Mouse (Mus musculus): ENCODE data around the gene Lig3.
A peak's percentile ranks its signal among the peaks of the same experiment; 100 is the strongest.
"Not testable (repeated sequence)": the region's sequence is repeated elsewhere in the genome, so short reads cannot be mapped to it uniquely, and the experiment has no call there.

Lig3 gene

DNA sequence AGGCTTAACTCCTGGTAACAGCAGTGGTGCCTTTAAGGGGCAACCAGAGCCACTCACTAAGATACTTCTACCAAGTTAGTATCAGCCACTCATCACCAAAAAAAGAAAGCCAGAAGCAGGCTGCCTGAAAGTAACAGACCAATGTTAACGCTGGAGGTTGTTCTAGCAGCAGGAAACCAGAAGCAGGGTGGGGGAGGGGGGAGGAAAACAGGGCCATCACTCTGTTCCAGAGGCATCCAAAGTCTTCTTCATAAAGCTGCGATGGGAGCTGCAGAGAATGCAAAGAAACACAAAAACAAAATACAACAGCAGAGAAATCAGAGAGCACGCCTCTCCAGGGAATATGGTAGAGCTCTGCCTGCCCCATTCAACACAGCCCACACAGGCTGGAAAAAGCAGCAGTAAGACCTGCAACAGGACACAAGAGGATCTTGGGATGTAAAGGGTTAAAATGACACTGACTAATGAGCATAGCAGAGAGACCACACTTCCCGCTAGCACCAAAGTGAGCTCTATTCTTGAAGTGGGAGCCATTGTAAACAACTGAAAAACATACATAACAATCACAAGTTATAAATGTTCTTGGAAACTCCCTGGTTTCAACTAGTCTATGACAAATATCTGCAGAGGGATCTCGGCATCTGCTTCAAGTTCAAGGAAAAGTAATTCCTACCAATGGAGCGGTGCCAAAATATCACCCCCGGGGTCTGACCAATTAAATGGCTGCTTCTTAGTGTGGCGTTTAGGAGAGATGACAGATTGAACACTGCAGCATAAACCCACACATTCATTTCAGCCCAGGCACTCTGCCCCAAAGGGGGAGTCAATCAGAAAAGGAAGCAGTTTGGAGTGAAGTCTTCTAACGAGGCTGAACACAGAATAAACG, 50.3 kb downstream of the Lig3 start:
- no peak for DNase-seq (ENCODE audit: low spot score in 2 of 2)

DNA sequence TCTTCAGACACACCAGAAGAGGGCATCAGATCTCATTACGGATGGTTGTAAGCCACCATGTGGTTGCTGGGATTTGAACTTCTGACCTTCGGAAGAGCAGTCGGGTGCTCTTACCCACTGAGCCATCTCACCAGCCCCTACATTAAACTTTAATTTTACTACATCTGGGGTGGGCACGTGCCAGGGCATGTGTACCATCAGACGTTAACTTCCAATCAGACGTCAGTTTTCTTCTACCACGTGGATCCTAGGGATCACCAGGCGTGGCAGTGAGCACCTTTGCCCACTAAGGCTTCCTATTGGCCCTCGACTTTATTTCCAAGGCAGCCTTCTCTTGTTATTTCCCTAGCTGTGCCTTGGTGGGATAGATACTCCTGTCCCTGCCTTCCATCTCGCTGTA, 51.5 kb downstream of the Lig3 start:
- not testable (repeated sequence) for DNase-seq (ENCODE audit: low spot score in 2 of 2)

DNA sequence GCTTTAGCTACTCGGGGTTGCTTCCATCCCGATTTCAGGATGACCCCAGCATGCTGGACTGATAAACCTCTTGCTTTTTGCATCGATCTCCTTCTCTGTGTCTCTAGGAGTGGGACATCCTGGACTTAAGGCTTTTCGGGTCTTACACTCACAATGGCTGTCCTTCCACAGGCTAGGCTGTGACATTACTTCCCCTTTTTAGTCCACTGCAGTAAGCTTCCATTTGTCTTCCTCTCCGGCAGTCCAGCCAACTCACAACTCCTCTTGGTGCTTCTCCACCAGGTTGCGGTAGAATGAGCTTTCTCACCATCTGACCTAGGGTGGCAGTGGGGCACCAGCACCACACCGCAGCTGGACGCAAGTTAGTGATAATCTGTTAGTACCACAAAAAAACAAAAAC, 53.0 kb downstream of the Lig3 start:
- DNase-seq (ENCODE audit: low spot score in 2 of 2) = no peak

DNA sequence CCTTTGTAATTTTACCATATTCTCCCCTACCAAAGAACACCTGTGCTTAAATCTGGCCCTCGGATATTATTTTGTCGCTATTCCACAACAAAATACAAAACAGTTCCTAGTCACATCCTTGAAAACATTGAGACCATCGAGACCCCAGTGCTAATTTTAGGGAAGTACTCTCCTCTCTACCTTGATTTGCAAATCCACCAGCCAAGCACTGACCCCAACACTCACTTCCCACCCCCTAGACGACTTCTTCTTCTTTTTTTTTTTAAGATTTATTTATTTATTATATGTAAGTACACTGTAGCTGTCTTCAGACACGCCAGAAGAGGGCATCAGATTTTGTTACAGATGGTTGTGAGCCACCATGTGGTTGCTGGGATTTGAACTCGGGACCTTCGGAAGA, 53.5 kb downstream of the Lig3 start:
- DNase-seq (ENCODE audit: low spot score in 2 of 2) = not testable (repeated sequence)

DNA sequence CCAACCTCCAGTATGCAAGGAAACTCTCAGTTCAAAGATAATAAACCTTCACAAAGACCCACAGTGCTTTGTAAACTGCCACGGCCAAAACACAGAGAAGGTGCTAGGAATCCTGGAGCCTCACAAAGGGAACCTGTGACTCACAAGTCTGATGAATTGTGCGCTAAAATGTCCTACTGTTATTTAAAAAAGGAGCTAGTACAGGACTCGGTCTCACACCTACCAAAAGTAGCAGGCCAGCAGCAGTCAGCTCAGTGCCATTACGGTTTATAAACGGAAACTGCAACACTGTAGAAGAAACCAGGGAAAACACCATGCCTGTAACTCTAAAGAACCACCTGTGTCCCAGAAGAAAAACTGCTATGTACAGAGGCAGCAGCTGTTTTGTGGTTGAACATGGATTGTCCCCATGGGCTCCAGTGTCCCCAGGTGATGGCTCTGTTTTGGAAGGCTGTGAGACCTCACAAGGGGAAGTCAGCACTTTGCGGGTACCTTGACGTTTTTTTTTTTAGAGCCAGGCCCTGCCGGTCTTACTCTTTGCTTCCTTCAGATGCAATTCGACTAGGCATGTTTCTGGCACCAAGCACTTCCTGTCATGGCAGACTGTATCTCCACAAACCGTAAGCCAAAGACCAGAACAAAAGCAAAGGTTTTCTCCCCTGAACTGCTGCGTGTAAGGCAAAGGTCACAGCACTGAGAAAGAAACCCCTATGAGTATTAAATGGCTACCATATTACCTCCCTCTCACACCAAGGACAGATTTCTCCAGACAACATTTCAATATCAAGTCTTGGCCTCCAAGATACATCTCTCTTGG, 54.9 kb downstream of the Lig3 start:
- DNase-seq (ENCODE audit: low spot score in 2 of 2) = no peak

DNA sequence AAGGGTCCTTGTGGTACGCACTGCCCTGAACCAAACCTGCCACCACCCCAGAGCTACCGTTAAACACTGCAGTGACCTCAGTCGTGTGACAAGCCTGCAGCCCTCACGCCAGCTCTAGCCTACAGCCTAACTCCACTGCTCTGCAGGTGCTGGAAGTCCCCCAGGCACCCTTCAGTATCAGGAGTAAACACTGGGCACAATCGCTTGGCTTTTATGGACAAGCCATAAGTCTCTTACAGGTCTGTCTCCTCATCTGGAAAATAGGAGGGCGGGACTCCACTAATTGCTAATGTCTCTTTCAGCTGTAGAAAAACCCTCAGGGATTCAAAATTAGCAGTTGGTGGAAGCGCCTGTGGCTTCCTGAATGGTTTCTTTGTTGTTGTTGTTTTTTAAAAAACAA, 56.3 kb downstream of the Lig3 start:
- no peak for DNase-seq (ENCODE audit: low spot score in 2 of 2)

DNA sequence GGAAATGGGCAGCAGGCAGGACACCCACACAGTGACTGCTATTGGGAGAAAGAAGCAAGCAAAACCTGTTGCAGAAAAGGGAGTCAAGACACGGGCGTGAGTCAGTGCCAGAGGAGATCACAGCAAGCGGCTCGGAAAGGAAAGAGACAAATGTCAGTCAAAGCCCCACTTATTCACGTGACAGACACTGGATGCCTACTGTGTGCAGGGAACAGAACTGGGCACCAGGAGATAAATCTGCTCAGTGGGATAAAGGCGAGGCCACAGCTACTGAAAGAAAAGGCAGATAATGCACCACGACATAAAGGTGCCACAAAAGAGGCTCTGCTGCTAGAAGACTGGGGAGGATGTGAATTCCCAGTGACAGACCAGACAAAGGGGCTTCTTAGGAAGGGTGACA, 56.9 kb downstream of the Lig3 start:
- no peak for DNase-seq (ENCODE audit: low spot score in 2 of 2)

DNA sequence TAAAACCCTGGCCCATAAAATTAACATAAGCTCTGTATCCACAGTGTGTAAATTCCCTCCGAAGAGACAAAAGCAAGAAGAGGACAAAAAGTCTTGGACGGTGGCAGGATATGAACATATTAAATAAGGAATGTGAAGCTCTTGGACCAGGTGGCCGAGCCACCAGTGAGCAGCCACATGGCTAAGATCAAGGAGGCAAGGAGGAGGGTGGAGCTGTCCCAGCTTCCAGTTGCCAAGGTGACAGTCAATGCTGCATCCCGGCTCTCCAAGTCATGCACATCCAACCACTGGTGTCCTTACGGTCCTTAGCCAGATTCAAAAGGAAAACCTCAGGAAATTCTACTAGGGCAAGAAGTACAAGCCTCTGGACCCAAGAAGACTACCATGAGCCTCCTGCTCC, 57.6 kb downstream of the Lig3 start:
- DNase-seq (ENCODE audit: low spot score in 2 of 2) = no peak

DNA sequence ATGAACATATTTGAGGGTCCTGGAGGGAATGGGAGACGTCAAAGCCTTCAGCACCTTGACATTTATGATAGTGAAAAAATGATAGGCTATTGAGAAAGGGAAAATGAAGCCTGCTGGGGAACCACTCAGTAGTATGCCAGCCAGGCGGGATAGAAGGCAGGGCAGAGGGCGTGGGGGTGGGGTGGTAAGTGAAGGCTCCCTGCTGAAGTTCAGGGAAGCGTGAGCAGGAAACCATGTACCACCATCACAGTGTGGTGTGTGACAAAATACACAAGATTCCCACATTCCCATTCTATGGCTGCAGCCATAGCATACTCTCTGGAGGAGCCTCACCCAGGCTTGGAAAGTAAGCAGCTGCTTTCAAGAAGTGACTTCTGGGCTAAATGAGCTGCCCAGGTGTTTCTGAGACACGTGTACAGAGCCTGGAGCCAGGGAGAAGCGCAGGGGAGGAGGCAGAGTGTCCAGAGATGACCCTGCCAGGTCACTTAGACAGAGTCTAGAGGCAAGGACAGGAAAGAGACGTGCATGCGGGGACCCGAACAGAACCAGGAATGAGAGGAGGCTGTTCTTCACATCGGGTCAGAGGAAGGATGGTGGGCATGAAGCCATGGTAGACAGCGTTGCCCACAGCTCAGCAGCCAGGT, 64.0 kb downstream of the Lig3 start:
- peak; percentile 36 to 69 for DNase-seq (ENCODE audit: low spot score in 2 of 2)

DNA sequence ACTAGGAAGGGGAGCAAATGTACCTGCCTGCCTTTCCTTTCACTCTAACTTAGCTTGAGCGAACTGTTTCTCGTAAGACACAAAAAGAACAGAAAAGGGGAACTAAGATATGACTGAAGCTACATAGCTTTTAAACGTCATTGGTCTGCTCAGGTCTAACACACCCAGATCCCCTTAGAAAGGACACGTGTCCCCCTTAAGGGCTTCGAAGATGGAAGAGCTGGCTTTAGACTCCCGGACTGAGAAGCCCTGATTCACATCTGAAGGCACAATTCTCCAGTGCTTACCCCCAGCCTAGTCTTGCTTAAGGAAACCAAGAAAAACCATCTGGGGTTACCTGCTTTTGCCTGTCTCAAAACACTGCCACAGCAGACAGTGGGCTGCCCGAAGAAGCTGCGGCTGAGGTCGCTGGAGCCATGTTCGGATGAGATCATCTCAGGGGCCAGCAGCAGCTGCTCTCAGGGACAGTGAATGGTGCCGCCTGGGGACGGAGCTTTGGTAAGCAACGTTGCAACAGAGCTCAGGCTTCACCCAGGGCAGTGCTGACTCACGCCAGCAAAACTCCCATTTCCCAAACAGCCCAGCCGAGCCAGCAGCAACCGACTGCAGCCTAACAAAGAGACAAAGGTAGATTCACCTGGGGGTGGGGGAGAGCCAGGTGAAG, 64.6 kb downstream of the Lig3 start:
- peak; percentile 83 to 89 for DNase-seq (ENCODE audit: low spot score in 2 of 2)

DNA sequence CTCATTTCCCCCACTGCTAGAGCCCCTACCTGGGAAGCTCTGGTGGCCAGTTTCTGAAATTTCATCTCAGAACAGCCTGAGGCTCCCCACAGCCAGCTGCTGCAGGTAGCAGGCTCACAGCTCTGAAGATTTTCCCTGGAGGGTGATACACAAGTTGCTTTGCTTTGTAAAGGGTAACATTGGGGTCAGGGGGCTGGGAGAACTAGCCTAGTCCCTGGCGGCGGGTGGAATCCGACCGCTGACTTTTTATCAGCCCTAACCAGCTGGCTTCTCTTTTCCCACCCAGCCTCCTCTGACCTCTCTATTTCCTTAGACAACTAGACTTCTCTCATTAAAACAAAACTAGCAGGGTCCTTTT, 65.2 kb downstream of the Lig3 start:
- peak; percentile 75 to 82 for DNase-seq (ENCODE audit: low spot score in 2 of 2)

DNA sequence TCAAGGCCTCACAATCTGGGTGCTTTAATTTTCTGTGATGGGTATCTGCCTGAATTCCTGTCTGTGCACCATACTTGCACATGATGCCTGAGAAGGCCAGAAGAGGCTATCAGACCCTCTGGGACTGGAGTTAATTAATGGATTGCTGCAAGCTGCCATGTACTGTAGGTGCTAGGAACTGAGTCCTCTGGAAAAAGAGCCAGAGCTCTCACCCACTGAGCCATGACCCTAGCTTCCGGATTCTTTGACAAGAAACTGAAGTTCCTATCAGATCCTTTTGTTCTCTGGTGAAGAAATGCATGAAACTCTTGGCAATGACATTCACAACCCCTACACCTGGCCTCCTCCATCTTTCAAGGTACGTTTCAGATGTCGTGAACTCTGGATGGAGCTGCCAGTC, 66.0 kb downstream of the Lig3 start:
- no peak for DNase-seq (ENCODE audit: low spot score in 2 of 2)

DNA sequence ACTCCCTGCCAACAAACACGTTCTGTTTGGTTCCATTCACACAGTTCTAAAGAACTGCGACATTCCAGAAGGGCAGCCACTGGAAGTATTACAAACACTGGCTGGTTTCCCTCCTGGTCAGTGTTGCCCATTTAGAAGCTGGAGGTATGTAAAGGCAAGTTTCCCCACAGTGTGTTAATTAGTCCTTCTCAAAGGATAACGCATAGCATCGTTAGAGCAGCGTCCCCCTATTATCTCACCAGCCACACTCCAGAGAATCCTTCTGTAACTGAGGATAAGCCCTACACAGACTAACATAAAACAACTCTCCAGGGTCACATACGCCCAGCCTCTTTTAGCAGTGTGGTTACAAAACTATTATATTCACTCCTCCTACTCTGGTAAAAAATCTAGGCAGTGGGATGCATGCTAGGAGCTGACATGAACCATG, 66.7 kb downstream of the Lig3 start:
- DNase-seq (ENCODE audit: low spot score in 2 of 2) = peak; percentile 63 to 70

DNA sequence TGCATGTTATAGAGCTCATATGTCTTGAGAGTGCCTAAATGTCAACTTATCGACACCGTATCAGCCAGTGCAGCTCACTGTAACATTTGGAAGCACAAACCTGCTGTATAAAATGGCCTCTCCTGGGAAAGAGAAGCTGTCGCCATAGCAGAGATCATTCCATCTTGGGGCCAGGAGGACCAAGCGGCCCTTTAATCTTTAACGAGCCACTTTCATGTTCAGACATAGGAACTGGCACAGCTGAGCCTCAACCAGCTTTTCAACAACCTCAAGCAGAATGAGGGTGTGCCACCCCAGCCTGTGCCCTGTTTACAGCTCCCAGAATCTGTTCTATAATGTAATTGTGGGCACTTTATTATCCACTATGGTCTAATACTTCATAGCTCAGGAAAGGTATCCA, 69.4 kb downstream of the Lig3 start:
- no peak for DNase-seq (ENCODE audit: low spot score in 2 of 2)

DNA sequence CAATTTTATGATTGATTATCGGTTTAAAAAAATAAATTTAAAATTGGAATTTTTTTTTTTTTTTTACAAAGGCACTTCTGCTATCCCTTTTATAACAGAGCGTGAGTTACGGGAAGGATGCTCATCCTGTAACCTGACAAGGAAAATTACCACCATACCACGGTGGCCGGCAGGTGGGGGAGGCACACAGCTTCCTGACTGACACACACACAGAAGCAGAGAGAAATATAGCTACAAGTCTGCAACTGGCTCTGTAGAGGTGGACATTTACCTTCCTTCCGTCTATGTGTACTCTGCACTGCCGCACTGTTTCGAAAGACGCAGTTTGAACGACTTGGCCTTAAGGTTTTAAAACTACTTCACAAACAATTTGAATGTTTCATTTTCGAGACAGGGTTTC, 71.2 kb downstream of the Lig3 start:
- no peak for DNase-seq (ENCODE audit: low spot score in 2 of 2)

DNA sequence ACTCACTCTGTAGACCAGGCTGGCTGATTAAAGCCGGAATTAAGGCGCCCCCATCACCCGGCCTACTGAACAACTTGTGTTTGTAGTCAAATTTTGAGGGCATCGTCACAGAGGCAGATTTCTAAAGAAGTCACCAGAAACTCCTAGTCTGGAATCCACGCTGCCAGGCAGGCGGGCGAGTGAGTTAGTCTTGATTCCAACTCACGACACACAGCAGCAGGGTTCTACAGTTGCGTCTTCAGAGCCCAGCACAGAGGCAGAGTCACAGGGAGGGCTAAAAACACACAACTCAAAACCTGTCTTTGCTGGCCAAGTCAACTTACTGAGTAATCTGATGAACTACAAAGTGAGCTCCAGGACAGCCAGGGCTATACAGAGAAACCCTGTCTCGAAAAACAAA, 71.6 kb downstream of the Lig3 start:
- DNase-seq (ENCODE audit: low spot score in 2 of 2) = no peak

DNA sequence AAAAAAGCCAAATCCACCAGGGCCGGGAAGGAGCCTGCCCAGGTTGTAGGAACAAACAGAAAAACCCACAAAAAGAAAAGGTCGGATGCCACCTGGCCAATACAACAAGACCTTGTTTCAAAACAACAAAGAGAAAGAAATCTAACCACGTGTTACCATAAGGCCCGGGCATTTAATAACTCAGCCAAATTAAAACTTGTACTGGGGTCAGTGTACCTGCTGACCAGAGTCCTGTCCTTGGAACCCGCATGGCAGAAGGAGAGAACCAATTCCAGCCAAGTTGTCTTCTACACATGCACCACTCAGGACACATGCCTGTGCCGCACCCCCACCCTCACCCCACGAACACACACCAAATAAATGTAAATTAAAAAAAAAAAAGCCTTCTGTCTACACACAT, 72.0 kb downstream of the Lig3 start:
- no peak for DNase-seq (ENCODE audit: low spot score in 2 of 2)
